Mouse (Mus musculus): ENCODE data around the gene Ulk4.

Gene Ulk4

GRCm38 (mm10) chr9:120976856-120977255, 300.1 kb downstream of the Ulk4 start:
- DNase-seq (ENCODE audit: low spot score): no peak

DNA sequence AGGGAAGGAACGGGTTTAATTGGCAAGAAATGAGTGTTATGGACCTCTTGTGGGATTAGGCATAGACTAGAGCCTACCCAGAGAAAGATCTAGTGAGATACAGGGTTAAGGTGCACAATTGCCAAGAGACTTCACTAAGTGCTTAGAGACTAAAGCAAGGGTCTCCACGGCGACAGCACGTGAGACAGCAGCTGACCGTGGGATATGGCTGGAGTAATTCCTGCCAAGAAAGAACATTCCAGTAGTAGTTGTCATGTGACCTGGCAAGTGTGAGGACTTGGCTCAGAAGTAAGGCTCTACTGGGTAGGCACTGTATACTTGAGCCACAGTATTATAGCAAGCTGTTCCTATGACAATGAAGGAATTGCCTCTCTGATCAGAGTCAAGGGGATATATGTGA, 300.8 kb downstream of the Ulk4 start:
- peak; percentile 91 for DNase-seq (ENCODE audit: low spot score)

DNA sequence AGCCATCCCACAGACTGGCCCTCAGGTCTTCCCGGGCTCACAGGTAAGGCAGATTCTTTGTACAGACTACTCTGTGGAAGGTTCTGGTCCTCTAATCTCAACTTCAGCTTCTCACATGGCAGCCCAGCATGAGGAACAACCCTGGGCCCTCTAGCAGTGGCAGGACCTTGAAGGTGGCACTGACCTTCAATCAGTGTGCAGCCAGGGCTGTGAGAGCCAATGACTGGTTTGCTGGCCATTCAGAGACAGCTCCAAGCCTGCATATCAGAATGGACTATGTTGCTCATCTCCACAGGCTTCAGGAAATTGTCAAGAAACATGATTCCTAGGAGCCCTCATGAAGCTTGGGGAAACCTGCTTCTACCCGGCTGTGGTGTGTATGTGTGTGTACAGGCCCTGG, 302.8 kb downstream of the Ulk4 start:
- no peak for DNase-seq (ENCODE audit: low spot score)

DNA sequence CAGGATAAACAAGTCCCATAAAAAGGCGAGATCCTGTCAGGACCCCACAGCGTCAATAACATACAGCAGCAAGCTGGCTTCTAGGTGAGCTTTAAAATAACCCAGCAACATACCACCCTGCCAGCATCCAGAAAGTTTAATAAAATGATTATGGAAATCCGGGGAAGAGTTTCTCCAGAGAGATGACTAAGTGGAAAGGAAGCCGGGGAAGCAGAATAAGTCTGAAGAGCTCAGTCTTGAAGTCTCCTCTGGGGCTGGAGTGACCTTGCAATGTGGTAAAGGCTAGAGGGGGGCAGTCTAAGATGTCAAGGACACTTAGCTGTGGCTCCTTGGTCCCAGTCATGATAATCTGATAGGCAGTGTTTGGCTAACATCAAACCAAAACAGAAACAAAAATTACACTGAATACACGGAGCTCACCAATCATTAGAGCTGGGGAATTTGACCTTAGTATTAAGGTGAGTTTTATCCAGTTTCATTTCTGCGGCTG, 303.9 kb downstream of the Ulk4 start:
- no peak for DNase-seq (ENCODE audit: low spot score)

DNA sequence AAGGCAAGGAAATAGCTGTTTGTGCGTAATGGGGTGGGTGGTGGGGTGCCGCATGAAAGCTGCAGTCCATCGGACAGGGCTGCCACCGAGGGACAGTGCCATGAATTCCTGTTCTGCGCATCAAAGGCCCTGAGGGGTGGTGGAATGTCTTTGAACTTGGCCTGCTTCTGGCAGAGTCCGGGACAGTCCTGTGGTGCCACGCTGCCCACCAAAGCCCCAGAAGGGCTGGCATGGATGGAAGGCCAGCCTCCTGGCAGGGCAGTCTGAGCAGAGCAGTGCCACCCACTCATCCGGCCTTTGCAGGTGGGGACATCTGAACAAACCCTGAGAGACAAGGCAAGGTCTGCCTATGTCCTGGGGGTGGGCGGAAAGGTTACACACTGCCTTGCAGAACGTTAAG, 312.0 kb downstream of the Ulk4 start:
- no peak for DNase-seq (ENCODE audit: low spot score)

- no peak for DNase-seq (ENCODE audit: low spot score)
Measured at GRCm38 (mm10) chr9:120964224-120964623, 312.8 kb downstream of the Ulk4 start.

DNA sequence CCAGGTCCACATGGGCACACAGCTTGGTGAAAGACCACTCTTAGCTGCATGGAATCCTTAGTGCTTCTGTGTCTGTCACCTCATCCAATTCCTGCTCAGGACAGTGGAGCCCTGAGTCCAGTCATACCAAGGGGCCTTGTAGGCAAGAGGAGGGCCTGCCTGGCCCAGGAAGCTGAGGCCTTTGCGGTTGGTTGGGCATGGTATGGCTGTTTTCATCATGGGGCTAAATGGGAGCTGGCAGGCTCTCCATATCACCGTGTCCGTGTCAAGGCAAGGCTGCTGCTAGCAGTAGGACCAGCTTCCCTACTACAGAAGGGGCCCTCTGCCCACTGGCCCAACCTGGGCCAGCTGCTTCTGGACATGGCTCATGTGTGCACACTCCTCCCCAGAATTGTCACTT, 313.3 kb downstream of the Ulk4 start:
- DNase-seq (ENCODE audit: low spot score): no peak

GRCm38 (mm10) chr9:120963104-120963503, 313.9 kb downstream of the Ulk4 start:
- DNase-seq (ENCODE audit: low spot score): no peak

- DNase-seq (ENCODE audit: low spot score): peak; percentile 31
Measured at GRCm38 (mm10) chr9:120961969-120962700, 314.9 kb downstream of the Ulk4 start.

DNA sequence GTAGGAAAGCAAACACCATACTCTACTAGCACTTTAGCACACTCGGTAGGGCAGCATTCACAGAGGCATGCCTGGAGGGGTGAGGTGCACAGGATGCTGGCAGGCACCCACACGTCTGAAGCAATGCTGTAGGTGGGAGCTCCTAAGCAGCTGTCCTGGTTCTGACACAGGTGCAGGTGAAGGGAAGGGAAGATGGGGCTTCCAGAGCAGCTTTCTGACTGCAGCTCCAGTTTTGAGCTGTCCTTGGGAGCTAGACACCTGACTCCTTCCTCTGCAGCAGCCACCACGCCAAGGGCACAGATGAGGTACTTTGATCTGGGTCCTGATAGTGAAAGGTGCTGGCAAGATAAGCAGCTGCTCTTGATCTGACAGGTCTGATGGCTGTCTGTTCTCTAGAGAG, 315.5 kb downstream of the Ulk4 start:
- no peak for DNase-seq (ENCODE audit: low spot score)

DNA sequence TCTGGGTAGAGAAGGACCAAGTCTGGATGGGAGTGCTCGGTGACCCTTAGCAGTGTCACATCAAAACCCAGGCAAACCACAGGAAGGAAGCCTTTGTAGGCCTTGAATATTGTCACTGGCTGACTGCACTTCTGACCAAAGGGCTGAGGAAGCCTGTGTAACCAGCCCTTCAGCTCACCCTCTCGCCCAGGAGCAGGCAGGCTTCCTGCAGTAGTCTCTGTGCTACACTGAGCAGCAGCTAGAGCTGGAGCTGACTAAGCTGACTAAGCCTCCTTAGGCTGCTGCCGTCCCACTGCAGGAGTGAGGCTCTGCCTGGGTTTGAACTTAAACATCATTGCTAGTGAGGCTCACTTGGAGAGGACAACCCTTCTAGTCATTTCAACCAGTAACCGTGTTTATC, 316.4 kb downstream of the Ulk4 start:
- no peak for DNase-seq (ENCODE audit: low spot score)

GRCm38 (mm10) chr9:120959225-120959624, 317.8 kb downstream of the Ulk4 start:
- no peak for DNase-seq (ENCODE audit: low spot score)

- DNase-seq (ENCODE audit: low spot score): no peak
Measured at GRCm38 (mm10) chr9:120958560-120958959, 318.4 kb downstream of the Ulk4 start.

- DNase-seq (ENCODE audit: low spot score): no peak
Measured at GRCm38 (mm10) chr9:120958051-120958450, 318.9 kb downstream of the Ulk4 start.

DNA sequence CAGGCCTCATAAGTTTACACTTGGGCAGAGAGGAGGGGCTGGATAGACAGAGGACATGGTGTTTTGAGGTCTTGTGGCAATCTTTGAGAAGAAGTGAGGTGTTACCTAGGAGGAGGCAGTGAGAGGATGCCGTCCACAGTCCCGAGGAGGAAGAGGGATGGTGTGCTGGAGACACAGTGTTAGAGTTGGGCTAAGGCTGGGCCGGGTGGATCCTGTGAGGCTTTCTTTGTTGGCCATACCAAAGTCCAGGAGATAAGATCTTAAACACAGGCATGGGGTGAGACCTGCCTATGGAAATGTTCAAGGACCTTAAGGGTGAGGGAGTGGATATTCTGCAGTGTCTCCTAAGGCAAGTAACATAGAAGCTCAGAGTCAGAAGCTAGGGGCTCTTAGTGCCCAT, 325.1 kb downstream of the Ulk4 start:
- no peak for DNase-seq (ENCODE audit: low spot score)

- DNase-seq (ENCODE audit: low spot score): no peak
Measured at GRCm38 (mm10) chr9:120950761-120951160, 326.2 kb downstream of the Ulk4 start.

GRCm38 (mm10) chr9:120948832-120949231, 328.2 kb downstream of the Ulk4 start:
- no peak for DNase-seq (ENCODE audit: low spot score)

DNA sequence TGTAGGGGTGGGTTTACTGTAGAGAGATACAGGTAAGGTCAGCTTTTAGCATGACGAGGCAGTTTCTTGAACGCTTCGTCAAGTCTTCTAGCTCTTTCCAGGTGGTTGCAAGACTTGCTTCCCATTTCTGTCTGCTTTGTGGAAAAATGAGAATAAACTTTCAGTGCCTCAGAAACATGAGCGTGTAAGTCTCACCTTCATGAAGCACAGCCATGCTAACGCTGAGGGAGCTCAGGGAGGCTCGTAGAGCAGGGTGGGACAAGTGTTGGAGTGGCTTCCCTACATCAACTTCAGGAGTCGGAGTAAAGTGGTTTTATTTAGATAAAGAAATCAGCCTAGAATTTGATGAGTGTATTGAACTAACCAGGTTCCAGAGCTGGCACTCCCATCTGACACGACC, 330.9 kb downstream of the Ulk4 start:
- DNase-seq (ENCODE audit: low spot score): no peak

DNA sequence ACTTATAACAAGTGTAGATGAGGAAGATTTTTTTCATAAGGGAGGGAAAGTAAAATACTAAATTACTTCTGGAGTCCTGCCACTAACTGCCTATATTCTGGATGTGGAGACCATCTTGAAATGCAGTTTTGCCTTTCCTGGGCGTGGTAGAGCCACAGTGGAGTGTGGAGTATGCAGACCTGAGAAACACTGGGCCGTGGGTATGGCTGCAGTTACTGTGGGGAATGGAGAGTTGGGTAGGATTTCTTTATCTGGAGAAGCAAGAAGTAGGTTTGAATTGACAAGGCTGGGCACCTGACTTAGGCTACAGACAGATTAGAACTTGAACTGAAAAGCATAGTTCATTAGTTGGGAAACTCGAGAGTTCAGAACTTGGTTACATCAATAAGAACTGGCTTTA, 332.8 kb downstream of the Ulk4 start:
- no peak for DNase-seq (ENCODE audit: low spot score)

GRCm38 (mm10) chr9:120943757-120944156, 333.2 kb downstream of the Ulk4 start:
- DNase-seq (ENCODE audit: low spot score): no peak

DNA sequence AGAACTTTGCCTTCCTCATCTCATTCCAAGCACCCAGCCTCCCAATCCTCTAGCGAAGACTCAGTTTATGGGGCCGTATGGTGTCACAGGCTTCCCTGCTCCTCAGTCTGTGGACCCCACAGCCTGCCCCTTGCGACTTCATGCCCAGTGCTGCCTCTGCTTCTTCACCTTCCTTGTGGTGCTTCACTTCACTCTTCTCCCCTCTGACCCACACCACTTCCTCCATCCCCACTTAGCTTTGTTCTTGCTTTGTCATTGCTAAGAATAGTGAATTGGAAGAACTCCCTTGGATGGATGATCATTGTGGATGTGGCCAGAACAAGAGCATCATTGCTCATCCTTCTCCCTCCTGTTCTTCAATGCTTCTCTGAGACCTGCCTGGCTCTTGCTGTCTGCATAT, 336.1 kb downstream of the Ulk4 start:
- DNase-seq (ENCODE audit: low spot score): no peak

- DNase-seq (ENCODE audit: low spot score): peak; percentile 73
Measured at GRCm38 (mm10) chr9:120936351-120936750, 340.6 kb downstream of the Ulk4 start.

DNA sequence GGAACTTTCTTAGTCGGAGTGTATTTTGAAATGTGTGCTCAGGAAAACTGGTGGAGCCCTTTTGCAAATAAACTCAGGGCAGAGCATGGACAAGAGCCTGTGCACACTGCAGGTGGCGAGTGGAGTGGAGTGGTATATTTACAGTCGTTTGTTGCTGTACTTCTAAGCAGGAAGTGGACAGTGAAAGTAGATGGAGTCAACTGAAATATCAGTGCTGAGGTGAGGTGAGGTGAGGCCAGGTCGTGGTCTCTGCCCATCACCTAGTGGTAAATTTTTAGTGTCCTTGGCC, 341.4 kb downstream of the Ulk4 start:
- DNase-seq (ENCODE audit: low spot score): no peak

GRCm38 (mm10) chr9:120934821-120935633, 342.0 kb downstream of the Ulk4 start:
- DNase-seq (ENCODE audit: low spot score): peak; percentile 53
